Mouse (Mus musculus) heart, postnatal 0 days (tissue): ENCODE measurements around the gene Olfr1394. TPM values are rescaled to one million over a fixed set of nuclear protein-coding genes. Genes with fewer than 3 reads are reported as not detected.
"Not testable (repeated sequence)": the region's sequence is repeated elsewhere in the genome, so short reads cannot be mapped to it uniquely, and the experiment has no call there.

Experiments
- ATAC-seq: fragments of 200-750 bp; cut with Nextera tagmentation; 2 replicates; pipeline ENCODE4 v1.8.0; 2017; ENCODE audit warnings: low read depth, moderate number of reproducible peaks, moderate library complexity; ENCODE audit not compliant: insufficient read depth
- DNase-seq: peaks from one replicate; pipeline ENCODE4 v3.0.0-alpha.2; 2016; ENCODE audit warnings: low spot score
- H3K27ac ChIP-seq: fragments of 300-500 bp; sonication (generic); 2 replicates; pipeline ENCODE4 v1.5.1; 2014; ENCODE audit warnings: low read depth, mild to moderate bottlenecking
- H3K27me3 ChIP-seq: fragments of 300-500 bp; sonication (generic); 2 replicates; pipeline ENCODE4 v1.6.1; 2014; ENCODE audit warnings: low read length, mixed read lengths; ENCODE audit not compliant: control insufficient read depth, insufficient read depth
- H3K36me3 ChIP-seq: fragments of 300-500 bp; sonication (generic); replicated peaks from 2 replicates; pipeline ENCODE4 v1.6.1; 2014; ENCODE audit warnings: low read length, mixed read lengths; ENCODE audit not compliant: control insufficient read depth, insufficient read depth
- H3K4me1 ChIP-seq: fragments of 300-500 bp; sonication (generic); 2 replicates; pipeline ENCODE4 v1.6.1; 2014; ENCODE audit warnings: antibody characterized with exemption; ENCODE audit not compliant: control insufficient read depth, insufficient read depth
- H3K4me2 ChIP-seq: fragments of 300-500 bp; sonication (generic); 2 replicates; pipeline ENCODE4 v1.6.1; 2014; ENCODE audit warnings: low read depth, mild to moderate bottlenecking, low read length, moderate library complexity
- H3K4me3 ChIP-seq: fragments of 300-500 bp; sonication (generic); 2 replicates; pipeline ENCODE4 v1.5.1; 2014; ENCODE audit warnings: low read depth, low read length
- H3K9ac ChIP-seq: fragments of 300-500 bp; sonication (generic); replicated peaks from 2 replicates; pipeline ENCODE4 v1.6.1; 2014; ENCODE audit warnings: low read depth, low read length, mixed read lengths
- H3K9me3 ChIP-seq: fragments of 300-500 bp; sonication (generic); replicated peaks from 2 replicates; pipeline ENCODE4 v1.6.1; 2016; ENCODE audit warnings: low read length; ENCODE audit not compliant: control insufficient read depth
- CTCF ChIP-seq: IDR thresholded peaks from 2 replicates; pipeline ENCODE4 v1.5.1; 2016; ENCODE audit warnings: antibody characterized with exemption, control low read depth, low read depth
- EP300 ChIP-seq: IDR thresholded peaks from 2 replicates; pipeline ENCODE4 v1.6.1; 2016; ENCODE audit warnings: antibody characterized with exemption, low read depth
- WGBS: fragments of 180-500 bp; shearing (Covaris S2); extraction: QIAGEN DNeasy Blood & Tissue Kit; methylation state at CpG from one replicate; pipeline ENCODE4 v1.1.7; 2014; 5-methylcytosine and 5-hydroxymethylcytosine counted together
- polyA plus RNA-seq: library from polyadenylated mRNA; unstranded; fragments of >200 nt; fragmentation: Nextera tagmentation; extraction: Ambion mirVana; gene quantifications from 2 replicates; pipeline ENCODE4 v1.2.1, GENCODE M21; 2015
- total RNA-seq: library from RNA; depleted of rRNA; stranded (reverse); fragments of >200 nt; gene quantifications from 2 replicates; pipeline ENCODE4 v1.2.3, GENCODE M21; 2014; ENCODE audit warnings: low replicate concordance

The Olfr1394 gene
- total and polyA plus RNA-seq, 2 experiments from 2014 or later, result not detected

DNA sequence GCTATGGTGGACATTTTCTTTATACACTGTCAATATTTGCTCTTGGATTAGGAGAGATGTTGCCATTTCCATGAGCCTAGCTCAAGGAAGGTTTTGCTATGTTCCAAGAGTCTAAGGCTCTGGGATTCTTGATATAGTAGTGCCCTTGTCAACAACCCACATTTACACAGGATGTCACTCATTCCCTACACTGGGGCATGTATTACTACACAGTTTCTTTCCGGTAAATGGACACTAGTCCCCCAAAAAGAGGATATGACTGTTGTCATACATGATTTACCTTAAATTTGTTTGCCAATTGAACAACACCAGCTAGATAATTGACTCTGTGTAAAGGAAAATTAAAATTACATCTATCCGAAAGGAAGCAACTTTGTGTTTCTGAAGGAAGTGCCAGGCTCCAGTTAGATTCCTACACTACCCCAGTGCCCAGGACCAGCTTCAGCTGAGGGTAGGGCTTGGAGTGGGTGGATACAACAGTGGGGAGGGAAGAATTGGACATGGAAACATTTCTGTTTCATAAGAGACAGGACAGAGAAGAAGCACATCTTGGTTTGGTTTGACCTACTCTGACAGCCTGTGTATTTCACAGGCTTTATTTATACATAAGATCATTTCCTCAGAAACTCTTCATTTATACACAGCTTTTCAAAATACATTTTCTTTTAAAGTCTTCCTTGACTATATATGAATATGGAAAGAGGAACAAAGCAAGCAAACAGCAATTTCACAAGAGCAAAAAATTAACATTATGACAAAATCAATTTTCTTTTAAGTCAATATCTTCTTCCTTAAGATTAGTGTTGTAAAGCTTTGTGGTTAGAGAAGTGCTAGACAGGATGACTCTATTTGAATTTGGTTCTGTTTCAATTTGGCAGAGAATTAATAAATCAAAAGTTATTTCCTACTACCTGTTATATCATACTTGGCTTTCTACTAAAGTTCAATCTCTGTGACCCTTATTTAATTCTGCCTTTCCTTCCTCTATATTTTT lies 2.9 kb downstream of the Olfr1394 start:
- WGBS, result 81% methylated on average over 2 of the region's 2 CpGs
- ATAC-seq, result no peak
- H3K27ac ChIP-seq, result no peak overlapping the region

DNA sequence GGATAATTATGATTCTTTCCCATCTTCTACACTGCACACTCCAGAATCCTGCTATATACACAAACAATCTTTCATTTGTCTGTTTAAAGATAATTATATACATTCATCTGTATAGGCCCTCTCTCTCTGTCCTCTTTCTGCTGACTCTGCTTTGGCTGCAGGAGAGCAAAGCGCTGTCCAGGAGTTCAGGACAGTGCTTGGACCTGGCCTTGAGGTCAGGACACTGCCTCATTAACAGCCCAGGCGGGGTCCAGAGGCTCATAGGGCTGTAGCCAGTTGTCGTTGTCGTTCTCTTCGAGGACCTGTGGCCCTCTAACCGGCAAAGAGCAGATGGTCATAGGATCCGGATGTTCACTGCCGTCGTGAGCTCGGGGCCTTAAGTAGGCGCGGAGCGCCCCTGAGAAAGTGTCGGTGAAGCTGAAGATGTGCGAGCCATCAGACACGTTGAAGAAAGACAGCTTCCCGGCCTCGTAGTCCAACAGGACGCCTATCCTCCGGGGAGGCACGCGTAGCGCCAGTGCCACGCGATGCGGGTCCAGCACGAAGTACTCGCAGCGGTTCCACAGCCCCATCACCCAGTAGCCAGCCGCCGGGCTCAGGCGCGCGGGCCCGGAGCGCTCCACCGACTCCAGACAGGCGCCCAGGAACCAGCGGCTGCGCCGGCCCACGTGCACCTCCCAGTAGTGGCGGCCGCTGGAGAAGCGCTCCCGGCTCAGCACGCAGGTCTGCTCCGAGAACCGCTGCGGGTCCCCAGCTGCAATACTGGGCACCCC lies 14.8 kb downstream of the Olfr1394 start:
- H3K4me1 ChIP-seq, result peaks cover 4% of the 10 kb centered on the region; the same call in 1 of the 2 replicates
- no peak for TF ChIP-seq CTCF
- no peak for DNase-seq

More for the DNA sequence above, 2.9 kb downstream of the Olfr1394 start:
- Histone ChIP-seq H3K27me3 (no peaks in the 10 kb centered on the region), H3K36me3 (no peaks in the 10 kb centered on the region), H3K4me2 (no peak overlapping the region), H3K9me3 (no peaks in the 10 kb centered on the region), H3K4me3 (no peak overlapping the region), H3K9ac (no peak overlapping the region), H3K4me1 (no peaks in the 10 kb centered on the region)
- DNase-seq, result no peak
- TF ChIP-seq EP300 (no peak), CTCF (no peak)

DNA sequence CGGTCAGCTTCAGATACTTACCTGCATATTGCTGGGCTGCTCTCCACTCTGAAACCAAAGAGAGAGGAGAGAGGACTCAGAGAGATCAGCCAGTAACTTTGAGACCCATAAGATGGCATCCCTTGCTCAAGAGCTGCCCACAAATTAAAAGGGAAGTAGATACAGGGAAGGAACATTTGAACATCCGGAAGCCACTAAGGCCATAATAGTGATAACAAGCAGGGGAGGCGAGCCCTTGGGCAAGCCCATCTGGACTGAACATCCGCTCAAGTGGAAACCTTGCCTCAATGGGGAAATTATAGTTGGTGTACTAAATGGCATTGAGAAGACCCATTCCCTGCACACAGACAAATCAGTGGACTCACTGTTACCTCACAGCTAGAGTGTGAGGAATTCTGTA lies 16.4 kb downstream of the Olfr1394 start:
- peaks cover 8% of the 10 kb centered on the region for H3K9me3 ChIP-seq
- no peak for ATAC-seq
- no peak for DNase-seq
- no peak overlapping the region for H3K4me2 ChIP-seq
- no peak overlapping the region for H3K4me3 ChIP-seq
- H3K27me3 ChIP-seq, result peaks cover 16% of the 10 kb centered on the region
- no peak overlapping the region for H3K27ac ChIP-seq
- TF ChIP-seq EP300 (no peak), CTCF (no peak)
- H3K36me3 ChIP-seq, result no peaks in the 10 kb centered on the region
- H3K4me1 ChIP-seq, result peaks cover 4% of the 10 kb centered on the region; the same call in 1 of the 2 replicates
- no peak overlapping the region for H3K9ac ChIP-seq
- WGBS, result 83% methylated on average over 4 of the region's 4 CpGs

More for the DNA sequence above, 14.8 kb downstream of the Olfr1394 start:
- peaks cover 16% of the 10 kb centered on the region for H3K27me3 ChIP-seq
- peak overlapping the region; percentile 34 for H3K4me3 ChIP-seq
- H3K4me2 ChIP-seq, result peak overlapping the region; percentile 51
- no peaks in the 10 kb centered on the region for H3K36me3 ChIP-seq
- H3K9me3 ChIP-seq, result peaks cover 8% of the 10 kb centered on the region
- H3K27ac ChIP-seq, result no peak overlapping the region
- WGBS, result 18% methylated on average over 50 of the region's 50 CpGs
- no peak overlapping the region for H3K9ac ChIP-seq
- 0 out of 2 replicates have a peak, but pooled peaks have one; percentile 17 for ATAC-seq

DNA sequence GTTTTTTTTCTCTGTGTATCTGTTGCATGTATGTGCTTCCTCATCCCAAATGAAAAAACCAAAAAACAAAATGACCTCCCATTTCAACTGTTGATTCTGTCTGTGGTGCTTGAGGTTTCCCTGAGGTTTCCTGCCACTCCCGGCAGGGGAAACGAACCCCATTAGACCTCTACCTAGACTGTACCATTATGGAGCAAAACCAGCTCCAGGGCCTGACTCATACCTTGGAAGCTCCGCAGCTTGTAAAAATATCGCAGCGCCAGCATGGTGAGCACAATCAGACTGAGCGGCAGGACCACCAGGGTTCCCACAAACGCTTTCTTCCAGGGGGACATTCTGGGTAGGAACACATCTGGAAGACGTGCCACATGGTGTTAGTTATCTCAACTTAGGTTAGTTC lies 21.2 kb downstream of the Olfr1394 start:
- no peak for TF ChIP-seq CTCF
- TF ChIP-seq EP300, result no peak
- H3K27me3 ChIP-seq, result no peaks in the 10 kb centered on the region
- no peak overlapping the region for H3K9ac ChIP-seq
- no peaks in the 10 kb centered on the region for H3K36me3 ChIP-seq
- H3K9me3 ChIP-seq, result no peaks in the 10 kb centered on the region
- H3K27ac ChIP-seq, result no peak overlapping the region
- 73% methylated on average over 8 of the region's 8 CpGs for WGBS
- H3K4me1 ChIP-seq, result no peaks in the 10 kb centered on the region
- H3K4me3 ChIP-seq, result no peak overlapping the region
- no peak overlapping the region for H3K4me2 ChIP-seq
- ATAC-seq (no peak), DNase-seq (no peak)

DNA sequence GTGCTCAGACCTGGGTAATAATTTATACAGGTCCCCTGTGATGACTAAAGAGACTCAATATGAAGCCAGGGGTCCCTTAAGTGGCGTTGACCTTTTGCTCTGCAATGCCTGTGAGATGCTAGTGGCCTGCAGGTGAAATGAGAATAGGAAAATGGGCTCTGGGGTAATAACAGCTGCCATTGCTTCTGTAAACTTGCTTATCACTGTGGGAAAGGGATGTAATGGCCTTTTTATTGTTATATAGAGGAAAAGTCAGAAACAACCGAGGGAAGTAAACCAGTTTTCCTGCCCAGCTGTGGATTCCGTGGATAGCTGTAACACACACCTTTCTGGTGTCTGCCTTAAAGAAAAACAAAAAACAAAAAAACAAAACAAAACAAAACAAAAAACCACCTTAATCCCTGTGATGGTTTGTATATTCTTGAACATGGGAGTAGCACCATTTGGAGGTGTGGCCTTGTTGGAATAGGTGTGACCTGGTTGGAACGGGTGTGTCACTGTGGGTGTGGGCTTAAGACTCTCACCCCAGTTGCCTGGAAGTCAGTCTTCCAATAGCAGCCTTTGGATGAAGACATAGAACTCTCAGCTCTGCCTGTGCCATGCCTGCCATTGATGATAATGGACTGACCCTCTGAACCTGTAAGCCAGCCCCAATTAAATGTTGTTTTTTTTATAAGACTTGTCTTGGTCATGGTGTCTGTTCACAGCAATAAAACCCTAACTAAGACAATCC lies 22.0 kb downstream of the Olfr1394 start:
- not testable (repeated sequence) for DNase-seq, H3K27me3 ChIP-seq, H3K4me3 ChIP-seq, H3K36me3 ChIP-seq, ATAC-seq, H3K4me1 ChIP-seq, H3K9ac ChIP-seq, H3K9me3 ChIP-seq, H3K4me2 ChIP-seq, H3K27ac ChIP-seq
- 62% methylated on average over 4 of the region's 4 CpGs for WGBS
